Mouse (Mus musculus): ENCODE data around the gene Gzmk.

DNA sequence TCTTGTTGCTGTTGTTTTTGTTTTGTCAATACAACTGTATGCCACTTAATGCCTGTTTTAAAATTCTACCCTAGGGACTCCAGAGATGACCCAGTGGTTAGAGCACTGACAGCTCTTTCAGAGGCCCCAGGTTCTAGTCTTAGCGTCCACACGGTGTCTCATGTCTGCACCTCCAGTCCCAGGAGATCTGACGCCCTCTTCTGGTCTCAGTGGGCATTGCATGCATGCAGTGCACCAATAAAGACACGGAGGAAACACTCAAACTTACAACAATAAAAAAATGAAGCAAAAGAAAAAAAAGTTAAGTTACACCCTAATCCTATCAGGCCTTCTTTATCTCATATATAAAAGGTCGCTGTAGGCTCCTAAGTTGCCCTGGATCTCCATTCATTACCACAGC, 31.5 kb upstream of the Gzmk start:
- TF ChIP-seq CTCF (IDR thresholded peaks at IDR 0.05; ENCODE audit: extremely low read depth, insufficient read length, insufficient replicate concordance, low read depth, low read length) = peak; percentile 24; the same call in 1 of the 2 replicates
- no peak for TF ChIP-seq POLR2A (IDR thresholded peaks at IDR 0.05; ENCODE audit: low read depth, low read length)
